Comparison of ENCODE assay signal across 14 mouse cellular contexts in genomic region chr6:22448906-22449305, GRCm38 (mm10).
"Had no signal": no experiment of that assay in that cellular context is flagged by ENCODE, and none has a peak within 500 bp of the region (broad histone marks: within the 10 kb centered on the region; RNA-seq: fewer than 3 reads in every experiment).

No protein-coding gene starts in this region.

- ATAC-seq: midbrain, embryonic 13.5 days; midbrain, embryonic 15.5 days had no signal

- H3K4me3 ChIP-seq: megakaryocyte, embryonic 14.5 days; midbrain, embryonic 13.5 days; midbrain, embryonic 15.5 days; neural tube, embryonic 12.5 days had no signal

- H3K36me3 ChIP-seq: midbrain, embryonic 13.5 days; midbrain, embryonic 15.5 days; neural tube, embryonic 12.5 days had no signal

- H3K27ac ChIP-seq: macrophage; midbrain, embryonic 13.5 days; midbrain, embryonic 15.5 days; neural tube, embryonic 12.5 days had no signal

- H3K9me3 ChIP-seq: megakaryocyte, embryonic 14.5 days; midbrain, embryonic 13.5 days; midbrain, embryonic 15.5 days; neural tube, embryonic 12.5 days had no signal

- DNase-seq: lung, adult 18-20 months; lung, embryonic 14.5 days; lung, postnatal 14 days; lung, postnatal 36 days; right cerebral cortex, postnatal 14 days; thymus, adult 18-20 months; thymus, postnatal 14 days; thymus, postnatal 36 days had no signal

- H3K27me3 ChIP-seq: midbrain, embryonic 13.5 days; midbrain, embryonic 15.5 days; neural tube, embryonic 12.5 days had no signal

- H3K4me2 ChIP-seq: lung, embryonic 14.5 days; midbrain, embryonic 11.5 days; midbrain, embryonic 13.5 days; midbrain, embryonic 15.5 days; neural tube, embryonic 12.5 days had no signal

- H3K4me1 ChIP-seq: midbrain, embryonic 13.5 days; midbrain, embryonic 15.5 days; neural tube, embryonic 12.5 days had no signal

- H3K9ac ChIP-seq: lung, embryonic 14.5 days; midbrain, embryonic 13.5 days; midbrain, embryonic 15.5 days; neural tube, embryonic 12.5 days had no signal
